Mouse (Mus musculus) left cerebral cortex, adult 9 months (tissue): ENCODE data around the gene Mical3.
A peak's percentile ranks its signal among the peaks of the same experiment; 100 is the strongest.

Source experiments
- DNase-seq, 2 experiments: peaks; one replicate each; pipeline ENCODE4 v3.0.0; 2022; ENCODE audit warnings: low spot score in 2 of 2

Mical3 gene

GRCm38 (mm10) chr6:121130773-121131172, at the start of gene Mical3:
TSS of gene Mical3 (minus strand) at chr6:121130999.
- DNase-seq: peak in 1 of 2 experiments; percentile 79

GRCm38 (mm10) chr6:121179846-121180245, 49.0 kb upstream of the Mical3 start:
- no peak for DNase-seq

DNA sequence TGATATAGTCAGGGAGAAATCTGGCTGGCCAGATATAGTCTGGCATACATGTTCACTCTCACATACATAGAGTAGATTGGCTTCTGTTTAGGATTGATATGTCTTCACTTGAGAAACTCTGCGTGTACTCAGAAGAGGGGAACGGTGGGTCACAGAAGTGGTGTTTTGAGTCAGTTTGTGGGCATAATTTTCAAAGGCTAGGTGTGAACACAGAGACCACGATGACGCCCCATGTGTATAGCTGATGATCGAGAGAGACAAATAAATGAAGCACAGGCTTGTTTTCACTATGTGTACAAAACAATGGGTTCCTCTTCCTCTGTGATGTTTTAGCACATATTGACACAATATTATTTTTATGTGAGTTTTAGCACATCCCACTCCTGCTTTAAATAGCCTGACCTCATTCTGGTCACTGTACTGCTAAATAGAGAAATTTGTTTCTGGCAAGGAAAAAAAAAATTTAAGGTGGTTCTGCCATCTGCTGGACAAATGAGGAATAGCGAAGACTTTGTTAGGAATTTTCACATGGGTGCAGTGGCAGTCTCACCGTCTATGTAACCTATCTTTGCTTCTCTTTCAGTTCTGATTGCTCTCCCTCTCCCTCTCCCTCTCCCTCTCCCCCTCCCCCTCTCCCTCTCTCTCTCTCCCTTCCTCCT, 48.0 kb upstream of the Mical3 start:
- peak; percentile 47 to 88 for DNase-seq

- no peak for DNase-seq
Measured at GRCm38 (mm10) chr6:121177118-121177708, 46.4 kb upstream of the Mical3 start.

- DNase-seq: no peak
Measured at GRCm38 (mm10) chr6:121176731-121177098, 45.9 kb upstream of the Mical3 start.

- DNase-seq: no peak
Measured at GRCm38 (mm10) chr6:121176011-121176730, 45.4 kb upstream of the Mical3 start.

GRCm38 (mm10) chr6:121174761-121175160, 44.0 kb upstream of the Mical3 start:
- no peak for DNase-seq

DNA sequence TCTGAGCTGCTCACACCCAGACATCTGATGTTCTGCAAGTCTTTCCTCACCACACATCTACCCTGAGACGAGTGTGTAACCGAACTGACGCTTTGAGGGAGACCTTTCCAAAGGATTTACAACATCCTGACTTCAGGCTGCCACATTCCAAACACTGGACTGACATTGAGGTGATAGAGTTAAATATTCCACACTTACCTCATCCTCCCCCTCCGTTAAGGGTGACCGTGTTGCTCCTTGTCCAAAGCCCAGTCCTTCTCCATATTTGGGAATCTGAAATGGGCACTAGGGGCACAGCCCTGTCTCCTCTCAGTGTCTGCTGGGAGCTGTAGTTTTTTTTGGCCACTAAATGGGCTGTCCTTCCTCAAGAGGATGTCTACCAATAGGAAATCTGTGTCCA, 42.7 kb upstream of the Mical3 start:
- DNase-seq: no peak

GRCm38 (mm10) chr6:121171102-121171501, 40.3 kb upstream of the Mical3 start:
- no peak for DNase-seq

DNA sequence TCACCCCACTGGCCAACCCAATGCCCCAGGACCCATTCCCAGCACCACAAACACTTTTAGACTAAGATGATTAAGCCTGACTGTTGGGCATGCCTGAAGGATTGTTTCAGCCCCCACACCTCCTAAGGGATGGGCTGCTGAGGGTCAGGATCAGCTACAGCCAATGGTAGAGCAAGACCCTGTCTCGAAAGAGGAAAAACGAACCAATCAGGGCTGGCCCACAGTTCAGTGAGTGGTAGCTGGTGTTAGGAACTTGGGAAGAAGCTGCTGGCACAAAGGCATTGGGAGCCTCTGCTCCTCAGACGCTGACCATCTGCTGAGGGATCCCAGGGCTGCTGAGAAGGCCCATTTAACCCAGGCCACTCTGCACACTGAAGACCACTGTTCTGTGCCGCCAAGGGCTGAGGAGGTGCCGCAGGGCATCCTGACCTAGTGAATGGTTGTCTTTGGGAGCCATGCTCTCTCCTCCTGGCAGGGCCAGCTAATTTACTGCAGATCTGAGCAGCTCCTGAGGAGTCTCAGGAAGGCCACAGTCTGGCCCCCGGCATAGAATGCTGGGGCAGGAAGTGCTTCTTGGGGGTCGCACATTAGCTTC, 36.7 kb upstream of the Mical3 start:
- DNase-seq: no peak

- no peak for DNase-seq
Measured at GRCm38 (mm10) chr6:121166098-121166552, 35.3 kb upstream of the Mical3 start.

GRCm38 (mm10) chr6:121162616-121163015, 31.8 kb upstream of the Mical3 start:
- no peak for DNase-seq

DNA sequence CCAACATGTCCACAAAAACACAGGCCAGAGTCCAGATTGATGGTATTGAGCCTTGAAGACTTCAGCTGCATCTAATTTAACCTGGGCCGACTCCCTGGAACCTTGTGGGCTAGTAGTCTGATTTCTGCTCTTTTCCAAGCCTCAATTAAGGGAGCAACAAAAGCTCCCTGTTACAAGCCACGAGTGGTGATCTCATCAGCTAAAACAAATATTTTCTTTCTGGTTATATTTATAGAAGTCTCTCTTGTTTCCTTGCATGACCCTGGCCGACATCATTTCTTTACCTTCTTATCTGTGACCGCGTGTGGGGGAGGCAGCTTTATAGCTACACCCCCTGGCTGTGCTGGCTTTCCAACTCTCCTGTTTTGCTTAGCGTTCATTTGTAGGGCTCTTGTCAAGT, 29.3 kb upstream of the Mical3 start:
- no peak for DNase-seq

DNA sequence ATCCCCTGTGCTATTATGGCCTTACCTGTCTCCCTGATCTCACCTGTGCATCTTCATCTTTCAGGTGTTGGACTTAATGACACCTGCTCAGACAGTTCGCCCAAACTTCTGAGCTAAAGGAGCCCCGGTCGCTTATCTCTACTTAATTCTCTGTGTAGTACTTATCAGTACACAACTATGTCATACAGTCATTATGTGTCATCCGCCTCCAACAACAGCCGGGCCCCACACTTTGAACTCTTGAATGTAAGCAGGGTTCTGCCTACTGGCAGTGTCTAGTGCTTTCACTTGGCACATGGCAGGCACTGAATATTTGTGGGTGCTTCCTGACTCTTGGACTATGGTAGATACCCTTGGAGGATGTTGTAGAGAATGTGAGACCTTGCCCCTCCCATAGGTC, 28.8 kb upstream of the Mical3 start:
- DNase-seq: no peak

GRCm38 (mm10) chr6:121156030-121156429, 25.2 kb upstream of the Mical3 start:
- DNase-seq: no peak

DNA sequence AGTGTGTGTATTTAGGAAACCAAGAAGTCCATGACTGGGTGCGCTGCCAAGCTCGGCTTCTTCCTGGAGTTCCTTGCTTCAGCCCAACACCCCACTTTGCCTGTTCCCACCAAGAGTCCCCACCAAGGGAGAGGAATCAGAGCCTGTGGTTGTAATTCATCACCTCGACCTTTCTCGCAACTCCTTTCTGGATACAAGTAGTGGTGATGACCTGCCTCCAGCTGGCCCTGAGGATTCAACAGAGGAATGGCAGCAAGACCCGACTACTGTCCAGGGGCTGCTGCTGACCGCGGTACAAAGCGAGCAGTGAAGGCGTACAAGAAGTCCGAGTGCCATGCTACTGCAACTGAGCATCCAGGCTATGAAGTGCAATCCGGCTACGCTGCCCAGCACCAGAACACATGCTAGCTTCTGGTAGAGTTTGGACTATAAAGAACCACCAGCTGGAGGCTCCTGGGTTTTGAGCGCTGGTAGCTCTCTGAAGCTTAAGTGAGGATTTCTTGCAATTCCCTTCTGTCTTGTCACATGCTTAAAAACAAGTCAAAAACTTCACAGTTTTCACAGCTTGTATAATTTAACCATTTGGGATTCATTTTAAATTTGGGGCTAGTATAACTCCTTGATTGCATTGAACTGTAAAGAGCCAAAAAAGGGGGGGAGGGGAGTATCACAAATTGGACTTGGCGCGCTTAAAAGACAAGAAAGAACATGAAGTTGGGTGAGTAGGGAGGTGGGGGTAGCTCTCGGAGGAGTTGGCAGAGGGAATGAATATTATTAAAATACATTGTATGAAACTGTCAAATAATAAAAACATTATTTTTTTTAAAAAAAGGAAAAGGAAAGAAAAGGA, 23.9 kb upstream of the Mical3 start:
- no peak for DNase-seq

GRCm38 (mm10) chr6:121153177-121153576, 22.4 kb upstream of the Mical3 start:
- DNase-seq: no peak

- no peak for DNase-seq
Measured at GRCm38 (mm10) chr6:121151732-121152131, 20.9 kb upstream of the Mical3 start.

DNA sequence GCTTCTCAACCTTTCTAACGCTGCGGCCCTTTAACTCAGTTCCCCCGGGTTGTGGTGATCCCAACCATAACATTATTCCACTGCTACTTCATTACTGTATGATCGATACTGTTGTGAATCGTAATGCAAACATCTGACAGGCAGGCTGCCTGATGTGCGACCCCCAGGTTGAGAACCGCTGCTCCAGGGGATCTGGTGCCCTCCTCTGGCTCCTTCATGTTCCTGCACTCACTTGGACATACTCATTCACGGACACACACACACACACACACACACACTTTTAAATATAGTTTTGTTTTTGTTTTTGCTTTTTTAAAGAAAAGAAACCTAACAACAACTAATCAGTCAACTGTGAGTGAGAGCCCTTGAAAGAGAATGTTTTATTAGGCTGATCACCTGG, 19.3 kb upstream of the Mical3 start:
- no peak for DNase-seq

DNA sequence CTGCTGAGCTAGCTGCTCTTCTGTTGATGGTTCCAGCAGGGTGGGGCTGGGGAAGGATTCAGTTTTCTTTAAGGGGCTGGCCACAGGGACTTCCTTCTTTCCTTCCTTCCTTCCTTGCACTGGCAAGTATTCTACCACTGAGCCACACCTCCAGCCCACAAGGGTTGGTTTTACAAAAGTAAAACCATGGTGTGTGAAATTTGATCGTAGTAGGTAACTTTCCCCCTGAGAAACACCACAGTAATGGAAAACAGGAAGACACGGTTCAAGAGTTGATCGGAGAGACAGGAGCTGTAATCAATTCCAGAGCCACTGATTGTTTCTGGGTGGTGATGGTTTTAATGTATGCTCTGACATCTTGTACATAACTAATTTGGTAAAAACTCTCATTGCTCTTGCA, 18.6 kb upstream of the Mical3 start:
- no peak for DNase-seq

- DNase-seq: no peak
Measured at GRCm38 (mm10) chr6:121148360-121148759, 17.6 kb upstream of the Mical3 start.

GRCm38 (mm10) chr6:121146798-121147197, 16.0 kb upstream of the Mical3 start:
- DNase-seq: no peak
